Mouse (Mus musculus): ENCODE data around the gene Egfl7.

Gene Egfl7

DNA sequence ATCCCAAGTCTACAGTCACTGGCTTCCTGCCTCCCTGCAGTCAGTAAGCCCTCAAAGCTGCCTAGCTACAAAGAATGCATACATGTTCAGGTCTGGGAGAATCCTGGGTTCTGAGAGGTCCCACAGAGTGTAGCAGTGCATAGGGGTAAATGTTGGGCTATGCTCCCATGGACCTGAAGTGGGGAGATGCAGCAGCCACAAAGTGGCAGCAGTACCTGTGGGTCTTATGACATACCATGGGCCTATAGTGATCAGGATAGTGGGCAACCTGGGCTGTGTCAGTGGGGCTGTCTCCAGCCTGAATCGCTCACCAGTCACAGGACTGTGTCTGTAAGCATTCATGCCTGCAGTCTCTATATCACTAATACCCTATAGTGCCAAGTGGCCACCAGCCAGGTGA is at the start of gene Egfl7:
Gene Egfl7 (plus strand): TSS at position 301 of the 400 bp plus-strand sequence.
- no peak for DNase-seq

- DNase-seq = no peak
Measured at GRCm38 (mm10) chr2:26531829-26532228, 48.0 kb upstream of the Egfl7 start.

DNA sequence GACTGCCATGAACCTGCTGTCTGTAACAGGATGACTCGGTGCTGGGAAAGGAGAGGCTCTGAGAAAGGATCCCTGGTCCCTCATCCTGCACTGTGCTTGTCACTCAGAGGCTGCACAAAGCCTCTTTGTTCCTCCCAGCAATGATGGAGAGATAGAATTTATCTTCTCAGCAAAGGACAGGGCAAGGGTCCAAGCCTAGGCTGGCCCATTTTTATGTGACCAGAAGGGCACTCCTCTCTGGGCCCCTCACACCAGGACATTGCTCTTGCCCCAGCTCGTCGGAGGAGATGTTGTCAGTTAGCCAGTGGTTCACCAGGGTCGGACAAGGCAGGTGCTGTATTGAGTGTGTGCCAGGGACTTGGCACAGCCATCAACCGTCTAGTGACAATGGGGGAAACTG is 46.6 kb upstream of the Egfl7 start:
- no peak for DNase-seq

- no peak for DNase-seq
Measured at GRCm38 (mm10) chr2:26534161-26534560, 45.7 kb upstream of the Egfl7 start.

- DNase-seq = no peak
Measured at GRCm38 (mm10) chr2:26534616-26535015, 45.2 kb upstream of the Egfl7 start.

DNA sequence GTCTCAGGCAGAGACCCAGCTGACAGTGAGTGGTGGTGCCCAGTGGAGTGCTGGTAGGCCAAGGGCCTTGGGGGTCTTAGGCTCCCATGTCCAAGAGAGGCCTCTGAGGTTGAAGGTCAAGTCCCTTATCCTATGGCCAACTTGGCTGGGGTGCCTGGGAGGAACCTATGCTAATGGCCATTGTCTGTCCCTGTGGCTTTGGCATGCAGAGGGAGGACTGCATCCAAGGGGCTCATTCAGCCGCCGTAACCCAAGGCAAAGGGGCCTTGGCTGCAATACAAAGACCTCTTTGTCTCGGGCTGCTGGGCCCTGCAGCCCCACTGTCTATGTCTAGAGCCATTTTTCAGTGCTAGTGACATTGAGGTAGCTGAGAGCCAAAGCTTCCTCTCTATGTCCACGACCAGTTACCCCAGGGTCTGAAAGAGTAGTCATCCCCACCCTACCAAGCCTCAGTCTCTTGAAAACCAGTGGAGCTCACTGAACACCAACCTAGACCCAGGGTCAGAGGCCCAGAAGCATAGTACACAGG is 44.2 kb upstream of the Egfl7 start:
- DNase-seq = no peak

DNA sequence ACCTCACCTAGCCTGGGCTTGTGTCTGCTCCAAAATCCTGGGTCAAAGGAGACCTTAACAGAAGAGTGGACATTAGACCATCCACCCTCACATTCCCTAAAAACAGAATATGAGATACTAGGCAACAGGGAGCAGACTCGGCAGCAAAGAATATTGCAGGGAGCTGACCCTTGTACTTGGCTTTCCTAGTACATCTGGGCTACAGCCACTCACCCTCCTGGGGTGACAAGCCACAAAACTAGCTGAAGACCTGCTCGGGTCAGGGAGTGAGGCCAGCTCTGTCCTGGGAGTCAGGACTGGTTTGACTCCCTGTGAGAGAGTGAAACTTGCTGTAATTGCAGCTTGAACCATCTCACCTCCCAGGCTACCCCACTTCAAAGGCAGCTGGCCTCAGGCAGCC is 40.3 kb upstream of the Egfl7 start:
- no peak for DNase-seq

- DNase-seq = no peak
Measured at GRCm38 (mm10) chr2:26540721-26541120, 39.1 kb upstream of the Egfl7 start.

DNA sequence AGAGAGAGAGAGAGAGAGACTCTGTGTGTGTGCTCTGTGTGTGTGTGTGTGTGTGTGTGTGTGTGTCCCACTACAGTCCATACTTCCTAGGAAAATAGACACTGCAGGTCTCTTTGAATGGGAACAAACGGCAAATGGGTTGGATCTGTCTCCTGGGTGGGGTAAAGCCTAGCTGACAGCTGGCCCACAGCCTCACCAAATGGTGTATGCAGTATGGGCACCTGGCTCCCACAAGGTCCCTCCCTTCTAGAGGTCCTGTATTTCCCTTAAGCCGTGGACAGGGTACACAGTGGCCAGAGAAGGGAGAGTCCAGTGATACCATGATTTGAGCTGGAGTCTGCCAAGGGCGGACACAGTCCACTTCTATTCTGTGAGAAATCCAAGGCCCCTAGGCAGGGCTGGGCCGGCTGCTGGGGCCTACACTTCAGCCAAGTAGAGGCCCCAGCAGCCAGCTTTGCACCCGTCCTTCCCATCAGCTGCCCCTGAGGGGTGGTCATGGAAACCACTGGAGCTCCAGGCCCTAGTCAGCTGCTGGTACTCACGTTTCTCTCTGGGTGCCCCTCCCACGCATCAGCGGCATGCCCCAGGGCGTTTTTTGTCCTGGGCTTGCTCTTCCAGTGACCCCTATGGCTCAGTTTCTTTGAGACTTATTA is 38.4 kb upstream of the Egfl7 start:
- DNase-seq = no peak

DNA sequence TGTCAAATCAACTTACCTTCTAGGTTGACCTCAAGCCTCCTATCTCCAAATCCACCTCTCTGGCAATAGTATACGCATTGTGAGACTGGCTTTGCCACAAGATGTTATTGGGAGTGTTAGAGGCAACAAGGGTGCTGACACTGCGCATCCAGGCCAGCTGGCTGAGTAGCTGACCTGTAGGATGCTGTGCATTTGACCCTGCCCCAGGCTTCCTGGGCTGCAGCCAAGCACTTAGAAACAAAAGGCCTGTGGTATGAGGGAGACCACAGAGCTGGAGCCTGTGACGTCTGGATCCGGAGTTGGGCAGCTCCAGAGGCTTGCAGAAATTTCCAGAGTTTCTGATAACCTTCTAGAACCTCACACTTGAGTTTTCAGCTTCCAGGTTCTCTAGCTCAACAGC is 36.7 kb upstream of the Egfl7 start:
- DNase-seq = no peak

DNA sequence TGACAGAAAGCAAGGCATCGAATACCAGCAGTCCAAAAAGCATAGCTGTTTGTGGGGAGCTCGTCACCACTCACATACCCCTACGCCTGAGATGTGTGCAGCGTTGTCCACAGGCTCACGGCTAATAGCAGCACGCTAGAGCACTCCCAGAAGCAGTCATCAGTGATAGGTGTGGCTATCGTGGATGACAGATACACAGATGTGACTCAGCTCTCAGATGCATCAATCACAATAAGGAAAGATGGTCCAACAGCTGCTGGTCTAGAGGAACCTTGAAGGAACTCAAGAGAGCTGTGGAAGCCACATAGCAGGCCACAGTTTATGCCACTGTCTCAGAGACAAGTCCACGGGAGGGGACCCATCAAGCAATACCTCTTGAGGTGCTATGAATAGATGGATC is 36.0 kb upstream of the Egfl7 start:
- no peak for DNase-seq

- no peak for DNase-seq
Measured at GRCm38 (mm10) chr2:26544265-26544664, 35.5 kb upstream of the Egfl7 start.

GRCm38 (mm10) chr2:26547481-26547880 is 32.3 kb upstream of the Egfl7 start:
- DNase-seq = no peak

- DNase-seq = peak in 1 of 2 experiments; percentile 27
Measured at GRCm38 (mm10) chr2:26549801-26550200, 30.0 kb upstream of the Egfl7 start.

GRCm38 (mm10) chr2:26550205-26550604 is 29.6 kb upstream of the Egfl7 start:
- DNase-seq = no peak

DNA sequence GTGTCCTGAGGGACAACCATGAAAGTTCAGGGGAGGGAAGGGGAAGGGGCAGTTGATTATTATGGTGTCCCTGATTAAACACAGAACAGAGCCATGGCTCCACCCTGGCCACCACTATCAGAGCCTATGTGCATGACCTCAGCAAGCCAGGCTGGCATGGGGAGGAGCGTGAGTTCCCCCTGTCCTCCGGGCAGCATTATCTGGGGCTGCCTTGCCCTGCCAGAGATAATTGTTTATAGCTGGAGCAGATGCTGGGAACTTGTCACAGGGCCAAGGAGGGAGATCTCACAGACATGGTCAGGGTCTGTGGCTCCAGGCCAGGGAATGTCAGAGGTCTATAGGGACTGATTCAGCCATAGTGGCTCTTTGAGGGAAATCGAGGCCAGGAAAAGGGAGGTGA is 29.0 kb upstream of the Egfl7 start:
- no peak for DNase-seq

DNA sequence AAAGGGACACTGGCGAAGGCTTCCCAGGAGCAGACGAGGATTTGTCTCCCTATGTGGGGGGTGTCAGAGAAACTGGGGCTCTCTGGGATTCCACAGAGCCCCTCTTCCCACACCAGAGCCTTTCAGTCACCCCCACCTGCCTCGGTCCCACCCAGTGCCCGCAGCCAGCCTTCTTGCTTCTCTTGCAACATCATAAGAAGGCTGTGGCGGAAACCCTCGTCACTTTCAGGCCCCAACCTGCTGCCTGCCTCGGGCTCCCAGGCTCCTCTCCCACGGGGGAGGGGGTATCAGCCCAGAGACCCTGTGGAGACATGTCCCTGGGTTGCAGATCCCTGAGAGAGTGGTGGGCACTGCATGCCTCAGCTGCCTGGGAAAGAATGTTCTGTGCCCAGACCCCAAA is 28.4 kb upstream of the Egfl7 start:
- peak; percentile 61 to 73 for DNase-seq

GRCm38 (mm10) chr2:26552066-26552465 is 27.7 kb upstream of the Egfl7 start:
- peak; percentile 63 to 74 for DNase-seq

DNA sequence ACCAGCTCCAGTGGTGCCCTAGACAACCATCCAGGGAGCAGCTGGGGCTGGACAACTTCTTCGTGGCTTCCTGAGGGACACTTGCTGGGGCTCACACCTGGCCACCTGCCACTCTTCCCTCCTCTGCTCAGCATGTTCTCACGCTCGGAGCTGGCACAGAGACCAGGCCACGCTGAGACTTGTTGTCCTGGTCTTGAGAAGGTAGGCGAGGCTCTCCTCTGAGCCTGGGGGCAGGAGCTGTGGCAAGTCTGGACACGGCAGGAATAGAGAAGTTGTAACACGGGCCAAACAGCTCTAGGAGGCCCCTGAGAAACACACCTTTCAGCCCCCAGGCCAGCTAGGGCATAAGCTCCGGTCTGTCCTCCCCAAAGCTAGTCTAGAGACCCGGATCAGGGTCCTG is 25.9 kb upstream of the Egfl7 start:
- DNase-seq = no peak

GRCm38 (mm10) chr2:26555076-26555475 is 24.7 kb upstream of the Egfl7 start:
- no peak for DNase-seq

- no peak for DNase-seq
Measured at GRCm38 (mm10) chr2:26556535-26556993, 23.2 kb upstream of the Egfl7 start.

GRCm38 (mm10) chr2:26560506-26560905 is 19.3 kb upstream of the Egfl7 start:
- DNase-seq = no peak

DNA sequence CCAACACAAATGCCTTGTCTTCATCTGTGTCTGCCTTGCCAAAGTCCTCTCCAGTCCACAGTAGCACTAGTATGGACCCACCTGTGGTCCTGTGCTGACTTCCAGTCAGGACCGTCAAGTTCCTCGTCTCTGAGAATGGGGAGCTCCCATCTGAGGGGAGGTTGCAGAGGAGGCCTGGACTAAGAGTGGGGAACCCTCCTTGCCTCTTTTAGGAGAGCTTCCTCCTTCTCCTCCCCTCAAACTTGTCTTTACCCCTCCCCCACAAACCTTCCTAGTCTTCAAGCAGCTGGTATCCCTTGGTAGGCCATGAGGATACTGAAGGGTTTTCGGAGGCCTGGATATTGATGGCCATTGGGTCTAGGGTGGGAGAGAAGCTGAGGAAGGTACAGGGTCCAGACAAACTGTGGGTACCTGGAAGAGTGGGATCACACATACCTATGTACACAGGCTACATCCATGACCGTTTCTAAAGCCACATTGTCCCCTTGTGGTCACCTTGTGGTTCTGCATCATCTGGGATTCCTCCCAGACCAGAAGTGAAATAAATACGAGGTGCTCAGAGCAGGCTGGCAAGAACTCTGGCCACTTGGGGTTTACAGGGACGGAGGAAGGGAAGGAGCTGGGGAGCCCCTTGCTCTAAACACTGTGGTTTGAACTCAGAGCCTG is 18.3 kb upstream of the Egfl7 start:
- no peak for DNase-seq

DNA sequence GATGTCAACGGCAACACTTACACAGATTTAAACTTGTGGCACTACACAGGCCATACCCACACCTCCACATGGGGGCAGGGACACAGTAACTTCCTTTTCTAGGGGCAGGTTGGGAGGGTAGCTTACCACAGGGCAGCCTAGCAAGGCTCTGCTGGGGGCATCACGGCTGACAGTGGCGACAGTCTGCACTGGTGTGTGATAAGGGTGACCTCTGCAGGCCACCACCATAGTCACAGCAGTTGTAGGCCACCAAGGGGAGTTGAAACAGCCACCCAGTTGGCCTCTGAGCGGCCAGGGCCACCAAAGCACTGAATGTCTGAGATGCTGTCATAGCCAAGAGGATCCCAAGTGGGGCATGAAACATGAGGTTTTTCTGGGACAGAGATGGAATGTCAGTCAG is 13.6 kb upstream of the Egfl7 start:
- peak; percentile 61 to 69 for DNase-seq
